Mouse (Mus musculus) liver, embryonic 14.5 days (tissue): ENCODE results near the gene Gzma. TPM values are rescaled to one million over a fixed set of nuclear protein-coding genes. Genes with fewer than 3 reads are reported as not detected.

Experiments used
- ATAC-seq: fragments of 200-750 bp; cut with Nextera tagmentation; 2 replicates; pipeline ENCODE4 v1.8.0; 2017; ENCODE audit warnings: moderate number of reproducible peaks, mild to moderate bottlenecking, moderate library complexity; ENCODE audit not compliant: insufficient read depth
- DNase-seq, 3 experiments: peaks; one replicate each; pipeline ENCODE4 v3.0.0-alpha.2; 2012 to 2013; ENCODE audit warnings: low read depth in 3 of 3, low spot score in 3 of 3
- H3K27ac ChIP-seq: fragments of 300-500 bp; sonication (generic); 2 replicates; pipeline ENCODE4 v1.5.1; 2014; ENCODE audit warnings: moderate library complexity, mild to moderate bottlenecking, control low read depth, inconsistent platforms
- H3K27me3 ChIP-seq: fragments of 300-500 bp; sonication (generic); 2 replicates; pipeline ENCODE4 v1.6.1; 2014; ENCODE audit warnings: mild to moderate bottlenecking, low read length, moderate library complexity; ENCODE audit not compliant: control insufficient read depth, insufficient read depth
- H3K36me3 ChIP-seq: fragments of 300-500 bp; sonication (generic); replicated peaks from 2 replicates; pipeline ENCODE4 v1.6.1; 2014; ENCODE audit warnings: low read depth; ENCODE audit not compliant: control insufficient read depth, insufficient read depth
- H3K4me1 ChIP-seq, 2 experiments: fragments of 200-500 bp in 1 of 2; fragments of 300-500 bp in 1 of 2; sonication (generic) in 1 of 2; replicated peaks; 2 replicates each; pipeline ENCODE4 v1.6.1; 2012 to 2014; ENCODE audit warnings: antibody characterized with exemption in 1 of 2, inconsistent platforms in 1 of 2, low read length in 1 of 2; ENCODE audit not compliant: control insufficient read depth in 2 of 2, insufficient read depth in 2 of 2
- H3K4me2 ChIP-seq: fragments of 300-500 bp; sonication (generic); 2 replicates; pipeline ENCODE4 v1.6.1; 2014; ENCODE audit warnings: low read depth, mild to moderate bottlenecking, control low read depth, moderate library complexity
- H3K4me3 ChIP-seq, 2 experiments: fragments of 200-500 bp in 1 of 2; fragments of 300-500 bp in 1 of 2; sonication (generic) in 1 of 2; 2 replicates each; pipeline ENCODE4 v1.5.1; 2012 to 2014; ENCODE audit warnings: low read depth in 2 of 2, low read length in 2 of 2, mild to moderate bottlenecking in 2 of 2, control low read depth in 1 of 2, inconsistent platforms in 1 of 2, moderate library complexity in 1 of 2; ENCODE audit not compliant: insufficient read depth in 1 of 2
- H3K9ac ChIP-seq: fragments of 300-500 bp; sonication (generic); replicated peaks from 2 replicates; pipeline ENCODE4 v1.6.1; 2014; ENCODE audit warnings: mild to moderate bottlenecking, control low read depth, moderate library complexity
- H3K9me3 ChIP-seq: fragments of 300-500 bp; sonication (generic); 2 replicates; pipeline ENCODE4 v1.6.1; 2016; ENCODE audit warnings: low read length, mixed read lengths; ENCODE audit not compliant: control insufficient read depth
- CTCF ChIP-seq: IDR thresholded peaks from 2 replicates; pipeline ENCODE4 v1.5.1; 2016; ENCODE audit warnings: antibody characterized with exemption, low read depth, control low read depth
- EP300 ChIP-seq: IDR thresholded peaks from 2 replicates; pipeline ENCODE4 v1.6.1; 2016; ENCODE audit warnings: antibody characterized with exemption, low read depth
- WGBS: fragments of 180-500 bp; shearing (Covaris S2); extraction: QIAGEN DNeasy Blood & Tissue Kit; methylation state at CpG from one replicate; pipeline ENCODE4 v1.1.7; 2014; ENCODE audit not compliant: insufficient replicate concordance; 5-methylcytosine and 5-hydroxymethylcytosine counted together
- polyA plus RNA-seq, 2 experiments: library from polyadenylated mRNA; depleted of rRNA in 1 of 2; stranded (reverse) in 1 of 2; unstranded in 1 of 2; fragments of >200 nt; fragmentation: Nextera tagmentation in 1 of 2; extraction: Ambion mirVana in 1 of 2; gene quantifications; 2 replicates each; pipeline versions ENCODE4 v1.2.1 to v1.2.3; 2012 to 2014

Gzma gene
- polyA plus RNA-seq, 2 experiments: 0.19 to 0.56 TPM

- Histone ChIP-seq H3K9ac (no peak overlapping the region), H3K4me2 (no peak overlapping the region), H3K27ac (no peak overlapping the region), H3K4me3 (no peak overlapping the region), H3K4me1 (no peaks in the 10 kb centered on the region), H3K27me3 (no peaks in the 10 kb centered on the region), H3K9me3 (no peaks in the 10 kb centered on the region), H3K36me3 (no peaks in the 10 kb centered on the region)
- DNase-seq (no peak), ATAC-seq (no peak)
- TF ChIP-seq CTCF (no peak), EP300 (no peak)
- 57% methylated on average over 4 of the region's 4 CpGs for WGBS
Measured at GRCm38 (mm10) chr13:113118977-113119376, 18.2 kb upstream of the Gzma start.

- Histone ChIP-seq H3K9me3 (no peaks in the 10 kb centered on the region), H3K27me3 (no peaks in the 10 kb centered on the region), H3K4me3 (no peak overlapping the region), H3K9ac (no peak overlapping the region), H3K4me1 (no peaks in the 10 kb centered on the region), H3K27ac (no peak overlapping the region), H3K4me2 (no peak overlapping the region), H3K36me3 (no peaks in the 10 kb centered on the region)
- DNase-seq (no peak), ATAC-seq (no peak)
- WGBS: 68% methylated on average over 10 of the region's 10 CpGs
- no peak for TF ChIP-seq CTCF
- TF ChIP-seq EP300: no peak
Measured at GRCm38 (mm10) chr13:113104759-113105158, 4.0 kb upstream of the Gzma start.

GRCm38 (mm10) chr13:113101804-113102203, 1.0 kb upstream of the Gzma start:
- WGBS: 31% methylated on average over 10 of the region's 10 CpGs
- H3K27ac ChIP-seq: no peak overlapping the region
- H3K4me1 ChIP-seq: no peaks in the 10 kb centered on the region
- no peaks in the 10 kb centered on the region for H3K27me3 ChIP-seq
- H3K4me2 ChIP-seq: no peak overlapping the region
- no peak for ATAC-seq
- TF ChIP-seq CTCF (no peak), EP300 (no peak)
- no peaks in the 10 kb centered on the region for H3K36me3 ChIP-seq
- no peak overlapping the region for H3K4me3 ChIP-seq
- H3K9ac ChIP-seq: no peak overlapping the region
- no peaks in the 10 kb centered on the region for H3K9me3 ChIP-seq
- no peak for DNase-seq

- no peak overlapping the region for H3K4me3 ChIP-seq
- WGBS: 60% methylated on average over 2 of the region's 2 CpGs
- ATAC-seq: no peak
- no peak overlapping the region for H3K4me2 ChIP-seq
- no peak overlapping the region for H3K9ac ChIP-seq
- DNase-seq: no peak
- no peaks in the 10 kb centered on the region for H3K9me3 ChIP-seq
- no peaks in the 10 kb centered on the region for H3K4me1 ChIP-seq
- no peaks in the 10 kb centered on the region for H3K27me3 ChIP-seq
- no peaks in the 10 kb centered on the region for H3K36me3 ChIP-seq
- no peak overlapping the region for H3K27ac ChIP-seq
- no peak for TF ChIP-seq EP300
- TF ChIP-seq CTCF: no peak
Measured at GRCm38 (mm10) chr13:113098406-113098805, 2.4 kb downstream of the Gzma start.

GRCm38 (mm10) chr13:113097011-113097410, 3.8 kb downstream of the Gzma start:
- 46% methylated on average over 3 of the region's 3 CpGs for WGBS
- H3K27ac ChIP-seq: no peak overlapping the region
- TF ChIP-seq CTCF (no peak), EP300 (no peak)
- no peaks in the 10 kb centered on the region for H3K9me3 ChIP-seq
- H3K4me2 ChIP-seq: no peak overlapping the region
- H3K27me3 ChIP-seq: no peaks in the 10 kb centered on the region
- DNase-seq (no peak), ATAC-seq (no peak)
- no peak overlapping the region for H3K4me3 ChIP-seq
- no peak overlapping the region for H3K9ac ChIP-seq
- H3K36me3 ChIP-seq: no peaks in the 10 kb centered on the region
- no peaks in the 10 kb centered on the region for H3K4me1 ChIP-seq
